Mouse (Mus musculus) midbrain, embryonic 12.5 days (tissue): ENCODE measurements around the gene Stra8. TPM values are rescaled to one million over a fixed set of nuclear protein-coding genes. Genes with fewer than 3 reads are reported as not detected.

Experiments used
- ATAC-seq: fragments of 200-750 bp; cut with Nextera tagmentation; 2 replicates; pipeline ENCODE4 v1.8.0; 2017; ENCODE audit warnings: low read depth, moderate TSS enrichment, moderate library complexity; ENCODE audit not compliant: low FRiP score
- H3K27ac ChIP-seq: fragments of 300-500 bp; sonication (generic); replicated peaks from 2 replicates; pipeline ENCODE4 v1.5.1; 2016; ENCODE audit warnings: mild to moderate bottlenecking
- H3K27me3 ChIP-seq: fragments of 300-500 bp; sonication (generic); 2 replicates; pipeline ENCODE4 v1.6.1; 2016; ENCODE audit warnings: mild to moderate bottlenecking
- H3K36me3 ChIP-seq: fragments of 300-500 bp; sonication (generic); 2 replicates; pipeline ENCODE4 v1.6.1; 2016
- H3K4me1 ChIP-seq: fragments of 300-500 bp; sonication (generic); 2 replicates; pipeline ENCODE4 v1.6.1; 2016
- H3K4me2 ChIP-seq: fragments of 300-500 bp; sonication (generic); replicated peaks from 2 replicates; pipeline ENCODE4 v1.6.1; 2016; ENCODE audit warnings: mild to moderate bottlenecking, moderate library complexity
- H3K4me3 ChIP-seq: fragments of 300-500 bp; sonication (generic); 2 replicates; pipeline ENCODE4 v1.5.1; 2016; ENCODE audit warnings: mild to moderate bottlenecking
- H3K9ac ChIP-seq: fragments of 300-500 bp; sonication (generic); replicated peaks from 2 replicates; pipeline ENCODE4 v1.6.1; 2016; ENCODE audit warnings: mild to moderate bottlenecking, moderate library complexity
- H3K9me3 ChIP-seq: fragments of 300-500 bp; sonication (generic); 2 replicates; pipeline ENCODE4 v1.6.1; 2016; ENCODE audit warnings: mild to moderate bottlenecking
- WGBS: fragments of 180-500 bp; shearing (Covaris S2); methylation state at CpG from one replicate; pipeline ENCODE4 v1.1.7; 2016; 5-methylcytosine and 5-hydroxymethylcytosine counted together
- polyA plus RNA-seq: library from polyadenylated mRNA; unstranded; fragments of >200 nt; fragmentation: Nextera tagmentation; extraction: Ambion mirVana; gene quantifications from 2 replicates; pipeline ENCODE4 v1.2.1, GENCODE M21; 2016

Stra8 gene
- polyA plus RNA-seq = not detected in 2 replicates

DNA sequence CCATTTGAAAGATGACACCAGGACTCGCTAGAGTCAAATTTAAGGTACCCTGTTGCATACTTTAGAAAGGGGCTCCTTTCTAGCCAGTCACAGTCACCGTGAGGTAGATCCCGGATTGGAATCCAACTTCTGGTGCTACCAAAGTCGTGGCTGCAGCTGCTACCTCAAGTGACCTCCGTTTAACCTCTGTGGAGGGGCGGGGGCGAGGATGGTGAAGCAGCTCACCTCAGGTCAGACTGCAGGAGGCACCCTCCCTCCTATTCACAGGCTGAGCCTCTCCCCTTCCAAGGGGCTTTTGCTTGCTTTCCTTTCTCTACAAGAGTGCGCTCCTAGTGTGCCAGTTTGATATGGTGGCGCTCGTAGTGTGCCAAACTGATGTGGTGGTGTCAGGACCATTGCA lies at the start of gene Stra8:
TSS of gene Stra8 (plus strand) at position 208 of the 400 bp plus-strand sequence.
- Histone ChIP-seq H3K4me2 (no peak within 1 kb of the TSS), H3K4me3 (no peak within 1 kb of the TSS), H3K9me3 (no peaks in the 10 kb centered on the region), H3K9ac (no peak within 1 kb of the TSS), H3K36me3 (no peaks in the 10 kb centered on the region), H3K27me3 (no peaks in the 10 kb centered on the region), H3K4me1 (no peaks in the 10 kb centered on the region), H3K27ac (no peak within 1 kb of the TSS)
- no peak for ATAC-seq
- WGBS = 51% methylated on average over 10 of the region's 10 CpGs

GRCm38 (mm10) chr6:34870724-34871123 lies 49.2 kb upstream of the Stra8 start:
- WGBS = 83% methylated on average over 5 of the region's 5 CpGs
- Histone ChIP-seq H3K4me3 (no peak overlapping the region), H3K27me3 (no peaks in the 10 kb centered on the region), H3K9me3 (no peaks in the 10 kb centered on the region), H3K9ac (no peak overlapping the region), H3K27ac (no peak overlapping the region), H3K4me1 (peaks cover 3% of the 10 kb centered on the region; the same call in 1 of the 2 replicates), H3K36me3 (0 out of 2 replicates have a peak, but pooled peaks cover 4% of the 10 kb centered on the region), H3K4me2 (no peak overlapping the region)
- ATAC-seq = no peak

DNA sequence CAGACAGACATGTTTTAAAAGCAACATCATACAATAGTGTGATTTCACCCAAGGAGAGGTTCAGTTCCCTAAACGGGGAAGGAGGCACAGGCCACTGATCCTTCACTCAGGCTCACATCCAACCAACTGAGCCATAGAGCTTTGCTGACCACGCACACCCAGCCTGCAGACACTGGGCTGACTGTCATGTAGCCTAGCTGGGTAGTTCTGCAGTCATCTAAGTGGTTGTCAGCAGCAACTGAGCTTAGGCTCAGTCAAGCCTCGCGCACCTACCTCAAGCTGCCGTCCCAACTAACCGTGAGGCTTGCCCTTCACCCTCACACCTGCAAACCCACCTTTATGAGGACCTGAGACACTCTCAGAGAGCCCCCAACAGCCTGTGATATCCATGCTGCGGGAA lies 48.0 kb upstream of the Stra8 start:
- Histone ChIP-seq H3K4me3 (no peak overlapping the region), H3K4me1 (peaks cover 9% of the 10 kb centered on the region), H3K4me2 (no peak overlapping the region), H3K27me3 (no peaks in the 10 kb centered on the region), H3K9ac (no peak overlapping the region), H3K27ac (no peak overlapping the region), H3K9me3 (no peaks in the 10 kb centered on the region), H3K36me3 (0 out of 2 replicates have a peak, but pooled peaks cover 4% of the 10 kb centered on the region)
- no peak for ATAC-seq
- WGBS = 93% methylated on average over 7 of the region's 7 CpGs

DNA sequence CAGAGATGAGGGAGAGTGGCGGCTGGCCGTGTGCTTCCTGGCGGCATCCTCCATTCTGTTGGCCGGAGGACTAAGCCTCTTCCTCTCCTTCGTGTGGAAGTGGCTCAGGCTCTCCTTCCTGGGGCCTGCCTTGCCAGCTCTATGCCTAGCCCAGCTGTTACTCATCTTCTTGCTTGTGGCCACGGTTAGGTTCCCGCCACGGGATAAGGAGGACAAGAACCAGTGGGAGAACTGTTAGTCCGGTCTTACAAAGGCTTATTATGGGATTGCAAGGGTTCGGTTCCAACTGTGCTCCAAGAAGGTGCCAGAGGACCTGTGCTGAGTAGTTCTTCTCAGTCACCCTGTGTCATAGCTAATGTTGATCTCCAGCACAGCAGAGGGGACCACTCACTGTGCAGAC lies 47.1 kb upstream of the Stra8 start:
- Histone ChIP-seq H3K4me1 (peaks cover 13% of the 10 kb centered on the region), H3K27ac (no peak overlapping the region), H3K9ac (no peak overlapping the region), H3K4me3 (no peak overlapping the region), H3K9me3 (no peaks in the 10 kb centered on the region), H3K4me2 (no peak overlapping the region), H3K27me3 (no peaks in the 10 kb centered on the region), H3K36me3 (0 out of 2 replicates have a peak, but pooled peaks cover 4% of the 10 kb centered on the region)
- WGBS = 88% methylated on average over 10 of the region's 10 CpGs
- no peak for ATAC-seq

DNA sequence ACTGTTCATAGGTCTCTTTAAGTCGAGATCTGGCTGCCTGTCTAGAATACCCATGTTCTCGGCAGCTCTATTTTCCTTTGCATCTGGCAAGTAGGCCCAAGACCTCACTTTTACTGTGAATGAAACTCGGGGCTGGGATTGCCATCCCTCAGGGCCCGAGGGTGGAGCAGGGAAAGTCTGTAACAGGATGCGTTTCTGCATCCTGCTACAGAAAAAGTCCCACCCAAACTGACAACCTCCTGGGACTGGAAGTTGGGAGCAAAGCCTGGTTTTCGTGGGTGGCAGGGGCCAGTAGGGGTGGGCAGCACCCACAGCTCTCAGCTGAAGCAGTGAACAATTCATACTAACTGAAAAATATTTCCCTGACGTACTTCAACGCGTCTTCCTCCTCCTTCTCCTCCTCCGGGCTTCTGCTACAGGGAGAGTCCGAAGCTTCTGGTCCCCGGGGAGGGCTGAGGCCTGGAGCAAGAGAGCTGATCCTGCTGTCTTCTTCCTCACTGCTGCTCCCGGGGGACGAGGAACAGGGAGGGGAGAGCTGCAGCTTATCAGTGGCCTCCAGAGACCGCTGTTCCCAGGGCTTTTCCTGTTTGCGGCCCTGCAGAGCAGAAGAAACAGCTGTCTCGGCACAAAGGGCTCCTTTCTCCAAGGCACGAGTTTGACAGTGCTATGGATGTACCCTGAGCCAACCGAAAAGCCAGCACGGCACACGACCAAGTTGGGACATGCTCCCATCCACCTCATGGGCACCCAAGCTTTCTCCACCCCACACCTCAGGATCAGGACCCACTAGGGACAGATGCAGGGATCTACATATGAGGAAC lies 45.7 kb upstream of the Stra8 start:
- no peak overlapping the region for H3K4me3 ChIP-seq
- WGBS = 79% methylated on average over 21 of the region's 21 CpGs
- H3K27ac ChIP-seq = no peak overlapping the region
- H3K9me3 ChIP-seq = no peaks in the 10 kb centered on the region
- H3K4me1 ChIP-seq = peaks cover 20% of the 10 kb centered on the region
- H3K36me3 ChIP-seq = 0 out of 2 replicates have a peak, but pooled peaks cover 4% of the 10 kb centered on the region
- no peak overlapping the region; the same call in 1 of the 2 replicates for H3K9ac ChIP-seq
- H3K27me3 ChIP-seq = no peaks in the 10 kb centered on the region
- ATAC-seq = no peak
- H3K4me2 ChIP-seq = no peak overlapping the region

- H3K27me3 ChIP-seq = no peaks in the 10 kb centered on the region
- H3K9me3 ChIP-seq = no peaks in the 10 kb centered on the region
- H3K9ac ChIP-seq = no peak overlapping the region
- no peak for ATAC-seq
- 0 out of 2 replicates have a peak overlapping the region, but pooled peaks have one; percentile 15 for H3K27ac ChIP-seq
- peaks cover 9% of the 10 kb centered on the region; the same call in 1 of the 2 replicates for H3K36me3 ChIP-seq
- WGBS = 92% methylated on average over 15 of the region's 15 CpGs
- H3K4me3 ChIP-seq = no peak overlapping the region
- no peak overlapping the region for H3K4me2 ChIP-seq
- H3K4me1 ChIP-seq = peaks cover 20% of the 10 kb centered on the region
Observed at GRCm38 (mm10) chr6:34875268-34875761, 44.6 kb upstream of the Stra8 start.

GRCm38 (mm10) chr6:34875966-34876834 lies 43.8 kb upstream of the Stra8 start:
- H3K4me1 ChIP-seq = peaks cover 20% of the 10 kb centered on the region
- peak overlapping the region; percentile 75 for H3K4me2 ChIP-seq
- peaks cover 17% of the 10 kb centered on the region for H3K36me3 ChIP-seq
- no peak overlapping the region for H3K9ac ChIP-seq
- ATAC-seq = no peak
- H3K4me3 ChIP-seq = no peak overlapping the region
- H3K9me3 ChIP-seq = no peaks in the 10 kb centered on the region
- no peaks in the 10 kb centered on the region for H3K27me3 ChIP-seq
- WGBS = 55% methylated on average over 12 of the region's 12 CpGs
- 0 out of 2 replicates have a peak overlapping the region, but pooled peaks have one; percentile 15 for H3K27ac ChIP-seq

GRCm38 (mm10) chr6:34876835-34877156 lies 43.2 kb upstream of the Stra8 start:
- Histone ChIP-seq H3K9ac (peak overlapping the region; percentile 82), H3K27ac (no peak overlapping the region), H3K4me2 (peak overlapping the region; percentile 75), H3K36me3 (peaks cover 19% of the 10 kb centered on the region), H3K4me3 (peak overlapping the region; percentile 74), H3K27me3 (no peaks in the 10 kb centered on the region), H3K4me1 (peaks cover 20% of the 10 kb centered on the region), H3K9me3 (no peaks in the 10 kb centered on the region)
- no peak for ATAC-seq
- WGBS = 52% methylated on average over 2 of the region's 2 CpGs

- peak within 1 kb of the TSS; percentile 75 for H3K4me2 ChIP-seq
- H3K4me1 ChIP-seq = peaks cover 20% of the 10 kb centered on the region
- H3K27ac ChIP-seq = peak within 1 kb of the TSS; percentile 89
- no peaks in the 10 kb centered on the region for H3K9me3 ChIP-seq
- H3K27me3 ChIP-seq = no peaks in the 10 kb centered on the region
- WGBS = under 1% methylated on average over 55 of the region's 56 CpGs
- H3K36me3 ChIP-seq = peaks cover 28% of the 10 kb centered on the region
- ATAC-seq = peak; percentile 94
- peak within 1 kb of the TSS; percentile 74 for H3K4me3 ChIP-seq
- H3K9ac ChIP-seq = peak within 1 kb of the TSS; percentile 82
Observed at GRCm38 (mm10) chr6:34877509-34878321, 42.2 kb upstream of the Stra8 start, which contains the start of gene Cyren. Gene Cyren (minus strand): TSS chr6:34878060.

DNA sequence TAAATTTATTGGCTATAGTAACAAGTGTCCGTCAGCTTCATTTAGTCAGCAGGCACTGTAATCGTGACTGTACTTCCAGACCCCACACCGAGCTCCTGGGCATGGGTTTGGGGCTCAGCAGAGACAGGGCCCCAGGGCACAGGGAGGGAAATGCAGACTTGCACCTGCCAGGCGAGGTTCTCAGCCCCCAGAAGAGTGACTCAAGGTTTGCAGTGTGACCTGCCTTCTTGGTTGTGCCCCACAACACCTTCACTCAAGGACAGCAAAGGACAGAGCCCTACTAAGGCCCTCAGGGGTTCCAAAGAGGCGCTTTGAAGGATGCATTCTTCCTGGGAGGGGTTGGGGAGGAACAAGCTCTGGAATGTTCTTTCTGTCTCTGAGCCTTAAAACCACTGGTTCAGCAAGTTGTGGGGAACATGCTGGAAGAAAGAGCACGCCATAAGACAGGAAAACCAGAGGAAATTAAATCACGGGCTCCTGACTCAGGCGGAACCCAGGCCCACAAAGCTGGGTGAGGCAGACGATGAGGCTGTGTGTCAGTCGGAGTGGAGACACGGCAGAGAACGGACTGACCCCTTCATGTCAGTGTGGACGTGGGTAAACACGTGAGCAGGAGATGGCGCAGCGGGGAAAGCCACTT lies 40.7 kb upstream of the Stra8 start:
- no peaks in the 10 kb centered on the region for H3K9me3 ChIP-seq
- H3K4me1 ChIP-seq = peaks cover 20% of the 10 kb centered on the region
- H3K4me3 ChIP-seq = no peak overlapping the region
- no peak overlapping the region for H3K27ac ChIP-seq
- no peak overlapping the region for H3K9ac ChIP-seq
- no peak for ATAC-seq
- H3K27me3 ChIP-seq = no peaks in the 10 kb centered on the region
- WGBS = 91% methylated on average over 16 of the region's 16 CpGs
- peaks cover 35% of the 10 kb centered on the region for H3K36me3 ChIP-seq
- H3K4me2 ChIP-seq = no peak overlapping the region
